Mouse (Mus musculus): ENCODE measurements around the gene Cfap97d1. TPM values are rescaled to one million over a fixed set of nuclear protein-coding genes. Genes with fewer than 3 reads are reported as not detected.
A peak's percentile ranks its signal among the peaks of the same experiment; 100 is the strongest.

Cfap97d1 gene
- polyA plus RNA-seq, 1 experiment from 2014 or later, result not detected

GRCm38 (mm10) chr11:101957476-101957875 lies 26.6 kb upstream of the Cfap97d1 start:
- no peak for ATAC-seq (ENCODE audit: low FRiP score, low TSS enrichment)
- no peaks in the 10 kb centered on the region for H3K36me3 ChIP-seq (ENCODE audit: insufficient read depth, low read length)
- no peak overlapping the region for H3K4me3 ChIP-seq (ENCODE audit: low read length)
- H3K4me1 ChIP-seq (ENCODE audit: insufficient read depth, low read length), result peaks cover 15% of the 10 kb centered on the region
- no peaks in the 10 kb centered on the region for H3K9me3 ChIP-seq (ENCODE audit: low read length)
- 67% methylated on average over 5 of the region's 5 CpGs for WGBS
- H3K9ac ChIP-seq (replicated peaks; ENCODE audit: low read length), result no peak overlapping the region
- no peak overlapping the region for H3K27ac ChIP-seq (ENCODE audit: low read length)
- no peak overlapping the region for H3K4me2 ChIP-seq (replicated peaks; ENCODE audit: low read depth, low read length)
- peaks cover 23% of the 10 kb centered on the region for H3K27me3 ChIP-seq (ENCODE audit: insufficient read depth, low read length)

- H3K4me2 ChIP-seq (replicated peaks; ENCODE audit: low read depth, low read length), result peak overlapping the region; percentile 93
- no peaks in the 10 kb centered on the region for H3K36me3 ChIP-seq (ENCODE audit: insufficient read depth, low read length)
- H3K27ac ChIP-seq (ENCODE audit: low read length), result no peak overlapping the region
- peak overlapping the region; percentile 71 for H3K9ac ChIP-seq (replicated peaks; ENCODE audit: low read length)
- ATAC-seq (ENCODE audit: low FRiP score, low TSS enrichment), result no peak
- no peaks in the 10 kb centered on the region for H3K9me3 ChIP-seq (ENCODE audit: low read length)
- peaks cover 62% of the 10 kb centered on the region for H3K27me3 ChIP-seq (ENCODE audit: insufficient read depth, low read length)
- peaks cover 56% of the 10 kb centered on the region for H3K4me1 ChIP-seq (ENCODE audit: insufficient read depth, low read length)
- 4% methylated on average over 11 of the region's 11 CpGs for WGBS
- H3K4me3 ChIP-seq (ENCODE audit: low read length), result peak overlapping the region; percentile 59
Measured at GRCm38 (mm10) chr11:101963043-101963442, 21.0 kb upstream of the Cfap97d1 start.

- Histone ChIP-seq H3K27me3 (ENCODE audit: insufficient read depth, low read length) (peaks cover 62% of the 10 kb centered on the region), H3K27ac (ENCODE audit: low read length) (peak overlapping the region; percentile 28; the same call in 1 of the 2 replicates), H3K9me3 (ENCODE audit: low read length) (no peaks in the 10 kb centered on the region), H3K4me3 (ENCODE audit: low read length) (peak overlapping the region; percentile 59), H3K36me3 (ENCODE audit: insufficient read depth, low read length) (no peaks in the 10 kb centered on the region), H3K4me2 (replicated peaks; ENCODE audit: low read depth, low read length) (peak overlapping the region; percentile 93), H3K9ac (replicated peaks; ENCODE audit: low read length) (peak overlapping the region; percentile 71), H3K4me1 (ENCODE audit: insufficient read depth, low read length) (peaks cover 62% of the 10 kb centered on the region)
- under 1% methylated on average over 78 of the region's 78 CpGs for WGBS
- ATAC-seq (ENCODE audit: low FRiP score, low TSS enrichment), result peak; percentile 22; the same call in 1 of the 2 replicates
Measured at GRCm38 (mm10) chr11:101963473-101964291, 20.4 kb upstream of the Cfap97d1 start.

DNA sequence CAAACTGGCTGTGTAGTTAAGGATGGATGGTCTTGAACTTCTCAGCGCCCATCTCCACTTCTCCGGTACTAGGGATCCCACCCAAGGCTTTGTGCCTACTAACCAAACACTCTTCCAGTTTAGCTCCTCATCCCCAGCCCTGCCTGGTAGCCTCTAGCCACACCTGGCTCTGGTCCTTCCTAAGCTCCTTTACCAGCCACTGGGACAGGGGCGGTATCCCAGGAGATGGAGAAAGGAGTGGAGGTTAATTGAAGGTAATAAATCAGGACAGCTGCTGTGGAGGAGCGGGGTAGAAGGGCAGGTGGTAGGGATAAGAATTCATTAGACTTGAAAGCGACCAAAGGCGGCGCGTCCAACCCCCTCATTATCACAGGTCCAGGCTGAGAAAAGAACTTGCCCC lies 19.4 kb upstream of the Cfap97d1 start:
- Histone ChIP-seq H3K9me3 (ENCODE audit: low read length) (no peaks in the 10 kb centered on the region), H3K4me3 (ENCODE audit: low read length) (no peak overlapping the region; the same call in 1 of the 2 replicates), H3K27ac (ENCODE audit: low read length) (peak overlapping the region; percentile 28; the same call in 1 of the 2 replicates), H3K4me2 (replicated peaks; ENCODE audit: low read depth, low read length) (peak overlapping the region; percentile 93; the same call in 1 of the 2 replicates), H3K27me3 (ENCODE audit: insufficient read depth, low read length) (peaks cover 62% of the 10 kb centered on the region), H3K9ac (replicated peaks; ENCODE audit: low read length) (no peak overlapping the region), H3K36me3 (ENCODE audit: insufficient read depth, low read length) (no peaks in the 10 kb centered on the region), H3K4me1 (ENCODE audit: insufficient read depth, low read length) (peaks cover 64% of the 10 kb centered on the region)
- WGBS, result 6% methylated on average over 8 of the region's 8 CpGs
- ATAC-seq (ENCODE audit: low FRiP score, low TSS enrichment), result peak; percentile 31; the same call in 1 of the 2 replicates

DNA sequence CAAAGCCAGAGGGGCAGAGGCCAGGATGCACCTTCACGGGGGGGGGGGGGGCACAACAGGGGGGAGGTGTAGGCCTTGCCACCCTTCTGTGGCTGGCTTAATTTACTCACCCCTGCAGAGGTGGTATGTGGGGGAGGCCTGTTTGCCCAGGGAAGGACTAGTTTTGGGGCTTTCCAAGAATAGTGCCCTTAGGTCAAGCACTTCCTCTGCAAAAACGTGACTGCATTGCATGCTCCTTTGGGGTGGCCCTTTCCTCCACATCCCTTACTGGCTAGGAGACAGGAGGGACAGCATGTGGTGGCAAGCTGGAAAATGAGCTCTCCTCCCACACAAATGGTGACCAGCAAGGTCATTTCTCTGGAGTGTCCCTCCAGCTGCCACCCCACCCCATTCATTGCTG lies 18.5 kb upstream of the Cfap97d1 start:
- Histone ChIP-seq H3K4me2 (replicated peaks; ENCODE audit: low read depth, low read length) (peak overlapping the region; percentile 34; the same call in 1 of the 2 replicates), H3K4me3 (ENCODE audit: low read length) (no peak overlapping the region; the same call in 1 of the 2 replicates), H3K9me3 (ENCODE audit: low read length) (no peaks in the 10 kb centered on the region), H3K9ac (replicated peaks; ENCODE audit: low read length) (0 out of 2 replicates have a peak overlapping the region, but pooled peaks have one; percentile 4), H3K27me3 (ENCODE audit: insufficient read depth, low read length) (peaks cover 62% of the 10 kb centered on the region), H3K4me1 (ENCODE audit: insufficient read depth, low read length) (peaks cover 64% of the 10 kb centered on the region), H3K36me3 (ENCODE audit: insufficient read depth, low read length) (no peaks in the 10 kb centered on the region), H3K27ac (ENCODE audit: low read length) (peak overlapping the region; percentile 53; the same call in 1 of the 2 replicates)
- WGBS, result 0% methylated on average over 1 of the region's 2 CpGs
- no peak for ATAC-seq (ENCODE audit: low FRiP score, low TSS enrichment)

DNA sequence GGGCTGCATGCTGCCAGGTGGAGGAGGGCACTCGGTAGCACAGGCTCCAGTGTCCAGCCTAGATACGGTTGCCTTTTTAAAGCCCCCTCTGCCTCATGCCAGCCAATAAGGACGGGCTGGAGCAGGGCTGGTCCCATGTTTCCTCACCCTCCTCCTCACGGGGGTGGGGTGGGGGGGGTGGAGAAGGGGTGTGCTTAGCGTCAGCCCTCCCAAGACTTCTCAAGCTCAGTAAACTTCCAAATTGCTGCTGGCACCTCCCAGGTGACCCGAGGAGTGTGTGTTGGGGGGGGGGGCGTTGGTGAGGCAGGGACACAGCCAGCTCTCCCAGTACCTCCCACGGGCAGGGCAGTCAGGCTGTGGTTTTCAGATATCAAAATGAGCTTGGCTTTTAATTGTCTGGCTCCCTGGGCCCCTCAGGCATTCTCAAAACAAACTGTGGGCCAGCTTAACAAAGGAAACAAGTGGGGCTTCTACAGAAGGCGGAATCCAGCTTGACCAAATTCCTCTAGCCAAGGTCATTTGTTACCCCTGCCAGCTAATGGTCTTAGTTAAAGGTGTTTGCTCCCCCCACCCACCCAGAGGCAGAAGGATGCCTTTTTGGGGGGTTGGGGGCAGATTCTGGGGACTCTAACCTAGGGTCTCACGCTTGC lies 17.0 kb upstream of the Cfap97d1 start, which contains the start of gene Sost:
Gene Sost (minus strand): TSS at position 51 of the 650 bp plus-strand sequence.
- Histone ChIP-seq H3K27ac (ENCODE audit: low read length) (peak within 1 kb of the TSS; percentile 37), H3K4me3 (ENCODE audit: low read length) (peak within 1 kb of the TSS; percentile 20), H3K9me3 (ENCODE audit: low read length) (no peaks in the 10 kb centered on the region), H3K9ac (replicated peaks; ENCODE audit: low read length) (0 out of 2 replicates have a peak within 1 kb of the TSS, but pooled peaks have one; percentile 35), H3K27me3 (ENCODE audit: insufficient read depth, low read length) (peaks cover 50% of the 10 kb centered on the region), H3K36me3 (ENCODE audit: insufficient read depth, low read length) (no peaks in the 10 kb centered on the region), H3K4me2 (replicated peaks; ENCODE audit: low read depth, low read length) (peak within 1 kb of the TSS; percentile 34), H3K4me1 (ENCODE audit: insufficient read depth, low read length) (peaks cover 64% of the 10 kb centered on the region)
- peak; percentile 20; the same call in 1 of the 2 replicates for ATAC-seq (ENCODE audit: low FRiP score, low TSS enrichment)
- 21% methylated on average over 10 of the region's 10 CpGs for WGBS

DNA sequence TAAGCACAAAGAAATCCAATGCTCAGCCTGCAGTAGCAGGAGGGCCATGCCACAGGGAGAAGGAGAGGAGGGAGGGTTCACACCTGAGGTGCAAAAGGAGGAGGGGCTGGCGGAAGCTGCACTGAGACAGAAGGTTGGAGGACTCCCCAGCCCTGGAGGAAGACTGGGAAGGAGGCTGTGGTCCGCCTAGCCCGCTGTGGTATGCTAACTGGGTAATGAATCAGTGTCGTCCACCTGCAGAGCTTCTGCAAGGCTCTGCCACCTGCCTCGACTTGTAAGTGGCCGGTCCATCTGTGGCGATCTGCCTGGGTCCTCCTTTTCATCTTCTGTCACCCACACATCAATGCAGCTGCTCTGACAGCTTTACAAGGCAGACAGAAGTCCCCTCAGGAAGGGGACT lies 15.8 kb upstream of the Cfap97d1 start:
- WGBS, result 11% methylated on average over 7 of the region's 7 CpGs
- Histone ChIP-seq H3K9me3 (ENCODE audit: low read length) (no peaks in the 10 kb centered on the region), H3K36me3 (ENCODE audit: insufficient read depth, low read length) (no peaks in the 10 kb centered on the region), H3K4me1 (ENCODE audit: insufficient read depth, low read length) (peaks cover 54% of the 10 kb centered on the region), H3K9ac (replicated peaks; ENCODE audit: low read length) (0 out of 2 replicates have a peak overlapping the region, but pooled peaks have one; percentile 14), H3K4me3 (ENCODE audit: low read length) (no peak overlapping the region), H3K4me2 (replicated peaks; ENCODE audit: low read depth, low read length) (no peak overlapping the region), H3K27me3 (ENCODE audit: insufficient read depth, low read length) (peaks cover 40% of the 10 kb centered on the region), H3K27ac (ENCODE audit: low read length) (peak overlapping the region; percentile 1; the same call in 1 of the 2 replicates)
- ATAC-seq (ENCODE audit: low FRiP score, low TSS enrichment), result no peak

DNA sequence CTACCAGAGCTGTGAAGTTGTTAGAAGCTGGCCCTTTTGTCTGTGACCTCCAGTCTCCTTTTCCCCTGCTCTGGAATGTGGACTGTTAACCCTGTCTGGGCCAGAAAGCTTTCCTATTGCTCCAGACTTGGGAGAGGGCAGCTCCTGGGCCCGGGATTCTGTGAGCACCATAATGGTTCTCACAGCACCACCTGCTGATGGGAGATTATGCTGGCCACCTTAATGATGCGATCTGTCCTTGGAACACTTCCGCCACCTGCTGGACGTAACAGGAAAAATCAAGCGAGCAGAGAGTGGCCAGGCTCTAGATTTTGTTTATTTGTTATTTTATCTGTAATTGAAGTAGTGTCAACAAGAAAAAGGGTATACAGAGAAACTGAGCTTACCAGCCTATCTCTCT lies 15.3 kb upstream of the Cfap97d1 start:
- H3K9ac ChIP-seq (replicated peaks; ENCODE audit: low read length), result no peak overlapping the region
- peaks cover 50% of the 10 kb centered on the region for H3K4me1 ChIP-seq (ENCODE audit: insufficient read depth, low read length)
- peak; percentile 50; the same call in 1 of the 2 replicates for ATAC-seq (ENCODE audit: low FRiP score, low TSS enrichment)
- no peak overlapping the region for H3K4me3 ChIP-seq (ENCODE audit: low read length)
- WGBS, result under 1% methylated on average over 5 of the region's 5 CpGs
- H3K4me2 ChIP-seq (replicated peaks; ENCODE audit: low read depth, low read length), result no peak overlapping the region
- H3K27me3 ChIP-seq (ENCODE audit: insufficient read depth, low read length), result peaks cover 35% of the 10 kb centered on the region
- H3K9me3 ChIP-seq (ENCODE audit: low read length), result no peaks in the 10 kb centered on the region
- H3K36me3 ChIP-seq (ENCODE audit: insufficient read depth, low read length), result no peaks in the 10 kb centered on the region
- H3K27ac ChIP-seq (ENCODE audit: low read length), result no peak overlapping the region

- no peak for ATAC-seq (ENCODE audit: low FRiP score, low TSS enrichment)
- Histone ChIP-seq H3K4me1 (ENCODE audit: insufficient read depth, low read length) (peaks cover 46% of the 10 kb centered on the region), H3K27me3 (ENCODE audit: insufficient read depth, low read length) (peaks cover 25% of the 10 kb centered on the region), H3K27ac (ENCODE audit: low read length) (no peak overlapping the region), H3K36me3 (ENCODE audit: insufficient read depth, low read length) (no peaks in the 10 kb centered on the region), H3K4me2 (replicated peaks; ENCODE audit: low read depth, low read length) (no peak overlapping the region), H3K4me3 (ENCODE audit: low read length) (no peak overlapping the region), H3K9ac (replicated peaks; ENCODE audit: low read length) (no peak overlapping the region), H3K9me3 (ENCODE audit: low read length) (no peaks in the 10 kb centered on the region)
- WGBS, result 82% methylated on average over 13 of the region's 13 CpGs
Measured at GRCm38 (mm10) chr11:101969835-101970234, 14.2 kb upstream of the Cfap97d1 start.

All from kidney, embryonic 16.5 days (tissue).